Mouse (Mus musculus) embryonic fibroblast, embryonic 13.5 days (primary cell): ENCODE data around the gene Klf7.

ENCODE experiments used
- CTCF ChIP-seq: IDR thresholded peaks from 2 replicates; pipeline ENCODE4 v1.5.1; 2011; ENCODE audit warnings: mild to moderate bottlenecking, control low read depth, low read length, moderate library complexity, borderline replicate concordance; ENCODE audit not compliant: insufficient read depth
- POLR2A ChIP-seq: IDR thresholded peaks from 2 replicates; pipeline ENCODE4 v1.6.1; 2011; ENCODE audit warnings: low read depth, mild to moderate bottlenecking, control low read depth, low read length, moderate library complexity

GRCm38 (mm10) chr1:64040831-64041383, 81.2 kb downstream of the Klf7 start:
- no peak for TF ChIP-seq CTCF
- no peak for TF ChIP-seq POLR2A
